Mouse (Mus musculus): Measurements from ENCODE around the gene Cd79a. TPM values are rescaled to one million over a fixed set of nuclear protein-coding genes. Genes with fewer than 3 reads are reported as not detected.
A peak's percentile ranks its signal among the peaks of the same experiment; 100 is the strongest.

The Cd79a gene
- total and polyA plus RNA-seq, 3 experiments: 0.23 to 0.61 TPM; not detected in 1

GRCm38 (mm10) chr7:24901114-24901513 lies 3.9 kb downstream of the Cd79a start:
- peak overlapping the region; percentile 78 for H3K27ac ChIP-seq (ENCODE audit: control insufficient read depth, low read depth, low read length)
- no peaks in the 10 kb centered on the region for H3K9me3 ChIP-seq (replicated peaks; ENCODE audit: insufficient read depth, low read length)
- peaks cover 0 to 30% of the 10 kb centered on the region in 2 experiments; a peak in 2 of 4 replicates for H3K4me1 ChIP-seq (ENCODE audit: control insufficient read depth in 1 of 2, insufficient read depth in 2 of 2, low read length in 2 of 2)
- H3K9ac ChIP-seq (ENCODE audit: control insufficient read depth, low read depth, low read length, poor library complexity, severe bottlenecking): peak overlapping the region; percentile 13
- H3K36me3 ChIP-seq (ENCODE audit: control insufficient read depth in 1 of 2, insufficient read depth in 2 of 2, low read length in 2 of 2): peaks cover 0 to 19% of the 10 kb centered on the region in 2 experiments; a peak in 3 of 4 replicates
- TF ChIP-seq USF1 (IDR thresholded peaks at IDR 0.05; ENCODE audit: low read depth, low read length) (no peak), EP300 (IDR thresholded peaks at IDR 0.05; ENCODE audit: low read depth in 1 of 2, low read length in 2 of 2) (0 out of 4 replicates have a peak, but pooled peaks of 1 of the 2 experiments have one; percentile 15), ETS1 (IDR thresholded peaks at IDR 0.05; ENCODE audit: low read depth, low read length) (peak; percentile 54; the same call in 1 of the 2 replicates)
- no peak overlapping the region for H3K4me3 ChIP-seq (ENCODE audit: control insufficient read depth in 1 of 2, insufficient read depth in 1 of 2, low read depth in 2 of 2, low read length in 2 of 2)
- peak; percentile 59 for DNase-seq (ENCODE audit: low read depth, low spot score)
- peaks cover 26% of the 10 kb centered on the region for H3K79me2 ChIP-seq (ENCODE audit: control insufficient read depth, insufficient read depth, low read length, poor library complexity)
- no peaks in the 10 kb centered on the region for H3K27me3 ChIP-seq (ENCODE audit: control insufficient read depth in 1 of 2, insufficient read depth in 2 of 2, low read length in 2 of 2)

- Histone ChIP-seq H3K79me2 (ENCODE audit: control insufficient read depth, insufficient read depth, low read length, poor library complexity) (peaks cover 28% of the 10 kb centered on the region), H3K36me3 (ENCODE audit: control insufficient read depth in 1 of 2, insufficient read depth in 2 of 2, low read length in 2 of 2) (peaks cover 0 to 23% of the 10 kb centered on the region in 2 experiments; a peak in 3 of 4 replicates), H3K9ac (ENCODE audit: control insufficient read depth, low read depth, low read length, poor library complexity, severe bottlenecking) (peak overlapping the region; percentile 97), H3K4me1 (ENCODE audit: control insufficient read depth in 1 of 2, insufficient read depth in 2 of 2, low read length in 2 of 2) (peaks cover 0 to 37% of the 10 kb centered on the region in 2 experiments; a peak in 2 of 4 replicates), H3K27me3 (ENCODE audit: control insufficient read depth in 1 of 2, insufficient read depth in 2 of 2, low read length in 2 of 2) (no peaks in the 10 kb centered on the region), H3K4me3 (ENCODE audit: control insufficient read depth in 1 of 2, insufficient read depth in 1 of 2, low read depth in 2 of 2, low read length in 2 of 2) (peak overlapping the region in 1 of 2 experiments; percentile 57; a peak in 2 of 4 replicates), H3K9me3 (replicated peaks; ENCODE audit: insufficient read depth, low read length) (no peaks in the 10 kb centered on the region), H3K27ac (ENCODE audit: control insufficient read depth, low read depth, low read length) (peak overlapping the region; percentile 99)
- DNase-seq (ENCODE audit: low read depth, low spot score): peak; percentile 88
- no peak for TF ChIP-seq E2F4 (IDR thresholded peaks at IDR 0.05; ENCODE audit: borderline replicate concordance, low read depth, low read length)
- TF ChIP-seq GATA1 (IDR thresholded peaks at IDR 0.05; ENCODE audit: low read depth, low read length): 0 out of 2 replicates have a peak, but pooled peaks have one; percentile 26
- TF ChIP-seq ZNF384 (IDR thresholded peaks at IDR 0.05; ENCODE audit: low read depth, low read length): no peak
- TF ChIP-seq TAL1 (IDR thresholded peaks at IDR 0.05; ENCODE audit: low read length): no peak
- TF ChIP-seq SIN3A (IDR thresholded peaks at IDR 0.05; ENCODE audit: low read length): peak; percentile 50
- TF ChIP-seq CTCF (IDR thresholded peaks at IDR 0.05 in 2 of 3, conservative IDR thresholded peaks at IDR 0.05 in 1 of 3; ENCODE audit: control insufficient read depth in 1 of 3, insufficient read depth in 1 of 3, low read depth in 2 of 3, low read length in 3 of 3, poor library complexity in 1 of 3, severe bottlenecking in 1 of 3): no peak
- no peak for TF ChIP-seq NRF1 (IDR thresholded peaks at IDR 0.05; ENCODE audit: insufficient read depth, low read depth, low read length, poor library complexity, severe bottlenecking)
- no peak for TF ChIP-seq RAD21 (IDR thresholded peaks at IDR 0.05; ENCODE audit: low read depth, low read length)
- TF ChIP-seq CHD2 (IDR thresholded peaks at IDR 0.05; ENCODE audit: low read length): no peak
- TF ChIP-seq MYC (IDR thresholded peaks at IDR 0.05; ENCODE audit: low read depth, low read length): no peak
- TF ChIP-seq KAT2A (conservative IDR thresholded peaks at IDR 0.05; ENCODE audit: low read depth, low read length): no peak
- TF ChIP-seq MAZ (IDR thresholded peaks at IDR 0.05; ENCODE audit: low read depth, low read length): peak; percentile 66; the same call in 1 of the 2 replicates
- no peak for TF ChIP-seq MAFK (IDR thresholded peaks at IDR 0.05; ENCODE audit: borderline replicate concordance, low read depth, low read length)
- no peak; the same call in 1 of the 2 replicates for TF ChIP-seq RCOR1 (IDR thresholded peaks at IDR 0.05; ENCODE audit: low read depth, low read length)
- no peak for TF ChIP-seq POLR2AphosphoS2 (IDR thresholded peaks at IDR 0.05; ENCODE audit: low read length)
- no peak for TF ChIP-seq POLR2AphosphoS5 (IDR thresholded peaks at IDR 0.05; ENCODE audit: borderline replicate concordance, low read depth, low read length)
- no peak for TF ChIP-seq CHD1 (IDR thresholded peaks at IDR 0.05; ENCODE audit: low read depth, low read length)
- TF ChIP-seq MEF2A (IDR thresholded peaks at IDR 0.05; ENCODE audit: extremely low read depth, insufficient replicate concordance, low read depth, low read length, poor library complexity, severe bottlenecking): no peak
- TF ChIP-seq POLR2A (IDR thresholded peaks at IDR 0.05; ENCODE audit: control insufficient read depth in 1 of 2, insufficient read depth in 1 of 2, low read depth in 1 of 2, low read length in 2 of 2, poor library complexity in 1 of 2): no peak
- no peak for TF ChIP-seq UBTF (IDR thresholded peaks at IDR 0.05; ENCODE audit: borderline replicate concordance, insufficient read depth, low read depth, low read length)
- TF ChIP-seq ELF1 (IDR thresholded peaks at IDR 0.05; ENCODE audit: low read depth, low read length): peak; percentile 42; the same call in 1 of the 2 replicates
- TF ChIP-seq ZKSCAN1 (IDR thresholded peaks at IDR 0.05; ENCODE audit: low read depth, low read length): no peak
- TF ChIP-seq ZMIZ1 (IDR thresholded peaks at IDR 0.05; ENCODE audit: low read depth, low read length): no peak
- TF ChIP-seq USF2 (IDR thresholded peaks at IDR 0.05; ENCODE audit: borderline replicate concordance in 1 of 2, insufficient read depth in 1 of 2, low read depth in 1 of 2, low read length in 2 of 2): no peak
- 0 out of 2 replicates have a peak, but pooled peaks have one; percentile 39 for TF ChIP-seq HCFC1 (IDR thresholded peaks at IDR 0.05; ENCODE audit: low read depth, low read length)
- no peak for TF ChIP-seq USF1 (IDR thresholded peaks at IDR 0.05; ENCODE audit: low read depth, low read length)
- TF ChIP-seq ETS1 (IDR thresholded peaks at IDR 0.05; ENCODE audit: low read depth, low read length): peak; percentile 53; the same call in 1 of the 2 replicates
- no peak for TF ChIP-seq JUND (IDR thresholded peaks at IDR 0.05; ENCODE audit: low read depth, low read length)
- TF ChIP-seq EP300 (IDR thresholded peaks at IDR 0.05; ENCODE audit: low read depth in 1 of 2, low read length in 2 of 2): peak in 1 of 2 experiments; percentile 56; a peak in 2 of 4 replicates
Observed at GRCm38 (mm10) chr7:24901842-24902241, 4.7 kb downstream of the Cd79a start.

Data from MEL (cell line).